Mouse (Mus musculus): ENCODE measurements around the gene G6pc.
A peak's percentile ranks its signal among the peaks of the same experiment; 100 is the strongest.
"Not testable (repeated sequence)": the region's sequence is repeated elsewhere in the genome, so short reads cannot be mapped to it uniquely, and the experiment has no call there.

G6pc gene

DNA sequence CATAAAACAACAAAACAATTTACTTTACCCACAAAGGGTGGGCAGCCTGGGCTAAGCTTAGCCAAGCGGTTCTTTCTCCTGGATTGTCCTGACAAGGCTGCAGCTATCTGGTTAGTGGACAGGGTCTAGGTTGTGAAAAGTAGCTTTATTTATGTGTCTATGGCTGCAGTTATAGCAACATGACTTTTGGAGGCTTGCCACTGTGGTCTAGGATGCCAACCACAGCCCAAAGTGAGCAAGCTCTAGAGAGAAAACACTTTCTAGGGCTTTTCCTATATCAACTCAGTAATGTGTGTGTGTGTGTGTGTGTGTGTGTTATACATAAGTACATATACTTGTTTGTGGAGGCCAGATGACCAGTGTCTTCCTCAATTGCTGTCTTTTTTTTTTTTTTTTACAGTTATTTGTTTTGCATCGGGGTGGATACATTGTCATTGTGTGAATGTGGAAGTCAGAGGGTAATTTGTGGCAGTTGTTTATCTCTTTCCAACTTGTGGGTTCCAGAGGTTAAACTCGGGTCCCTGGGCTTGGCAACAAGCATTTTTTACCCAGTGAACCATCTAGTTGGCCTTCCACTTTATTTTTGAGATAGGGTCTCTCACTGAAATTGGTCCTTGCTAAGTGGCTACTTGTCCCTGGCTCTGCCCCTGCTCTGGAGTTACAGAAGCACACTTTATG is 9.7 kb upstream of the G6pc start:
- DNase-seq, result no peak

DNA sequence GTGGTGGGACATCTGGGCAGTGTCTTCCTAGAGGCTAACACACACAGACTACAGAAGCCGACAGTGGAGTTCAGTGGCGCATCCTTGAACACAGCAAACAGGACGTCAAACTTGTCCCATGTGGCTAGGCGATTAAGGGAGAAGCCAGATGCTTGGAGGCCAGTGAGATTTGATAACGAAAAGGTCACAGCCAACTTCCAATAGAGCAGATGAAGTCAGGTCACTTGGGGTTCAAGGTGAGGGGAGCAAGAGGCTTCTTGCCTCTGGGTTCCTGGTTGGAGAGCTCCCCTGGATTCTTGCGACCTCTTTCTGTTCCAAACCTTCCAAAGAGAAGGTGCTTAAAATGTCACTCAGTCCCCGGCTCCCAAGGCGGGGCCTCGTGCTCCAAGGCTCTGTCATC is 7.6 kb upstream of the G6pc start:
- DNase-seq, result no peak

DNA sequence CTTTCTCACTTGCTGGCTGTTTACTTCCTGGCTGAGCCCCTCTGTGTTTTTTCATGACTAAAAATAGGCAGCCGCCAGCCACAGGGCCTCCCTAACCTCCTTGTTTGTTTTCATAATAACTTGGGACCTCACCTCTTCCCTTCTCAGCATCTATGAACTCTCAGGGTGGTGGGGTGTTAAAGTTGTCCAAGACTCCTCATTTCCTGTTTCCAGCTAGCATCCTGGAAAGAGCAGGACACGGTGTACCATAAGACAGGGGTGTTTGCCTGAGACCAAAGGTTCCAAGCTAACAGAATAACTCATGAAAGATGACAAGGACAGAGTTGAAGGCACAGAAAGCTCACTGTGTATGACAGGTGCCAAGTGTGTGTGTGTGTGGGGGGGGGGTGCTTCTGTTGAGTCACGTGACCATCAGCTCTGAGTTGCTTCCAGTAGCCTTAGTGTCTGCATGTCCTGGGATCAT is 6.7 kb upstream of the G6pc start:
- peak; percentile 59 for DNase-seq

DNA sequence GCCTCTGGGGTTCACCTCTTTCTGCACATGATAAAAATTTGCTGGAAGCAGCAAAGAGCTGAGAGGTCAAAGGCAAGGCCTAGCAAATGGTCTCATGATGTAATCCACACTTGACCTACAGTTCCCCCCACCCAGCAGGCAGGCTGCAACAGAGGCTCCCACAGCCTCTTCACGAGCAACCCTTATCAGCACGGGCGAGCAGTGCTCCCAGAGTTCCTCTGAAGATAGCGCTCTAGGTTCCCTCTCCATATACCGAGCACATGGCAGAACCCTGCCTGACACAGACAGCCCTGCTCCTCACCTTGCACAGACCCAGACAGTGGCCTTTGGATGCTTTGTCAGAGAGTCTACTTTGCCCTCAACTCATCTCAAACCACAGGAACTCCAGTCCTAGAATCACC is 2.8 kb upstream of the G6pc start:
- DNase-seq, result no peak

DNA sequence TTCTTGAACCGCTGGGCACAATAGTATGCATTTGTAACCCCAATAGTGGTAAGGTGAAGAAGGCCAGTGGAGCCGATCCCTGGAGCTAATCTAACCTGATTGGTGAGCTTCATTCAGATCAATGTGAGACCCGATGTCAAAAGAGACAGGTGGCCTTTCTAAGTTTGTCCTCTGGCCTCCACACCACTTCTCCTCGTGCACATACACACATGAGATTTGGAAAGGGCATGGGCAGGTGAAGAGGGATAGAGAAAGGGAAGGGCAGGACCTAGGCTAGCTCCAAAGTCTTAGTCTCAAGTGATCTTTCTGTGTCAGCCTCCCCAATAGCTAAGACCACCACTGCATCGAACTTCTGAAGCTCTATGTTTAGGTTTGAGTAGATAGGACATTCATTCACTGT is 2.8 kb downstream of the G6pc start:
- DNase-seq, result no peak

DNA sequence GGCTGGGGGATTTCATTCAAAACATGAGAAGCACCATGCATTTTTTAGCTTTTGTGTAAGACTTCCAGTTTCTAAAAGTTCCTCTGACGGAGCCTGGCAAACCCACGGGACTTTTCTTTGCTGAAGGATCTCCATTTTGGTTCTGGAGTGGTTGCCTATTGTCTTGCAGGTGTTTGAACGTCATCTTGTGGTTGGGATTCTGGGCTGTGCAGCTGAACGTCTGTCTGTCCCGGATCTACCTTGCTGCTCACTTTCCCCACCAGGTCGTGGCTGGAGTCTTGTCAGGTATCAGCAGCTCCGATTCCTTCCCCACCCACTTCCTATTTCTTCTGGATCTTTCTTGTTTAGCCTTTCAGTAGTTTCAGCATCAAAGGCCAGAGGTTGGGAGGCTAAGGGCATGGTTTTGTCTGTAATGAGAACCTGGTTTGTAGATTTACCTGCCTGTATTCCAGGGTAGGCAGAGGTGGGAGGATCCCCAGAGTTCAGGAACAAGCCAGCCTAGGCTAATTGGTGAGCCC is 7.1 kb downstream of the G6pc start:
- no peak for DNase-seq

- not testable (repeated sequence) for DNase-seq
Measured at GRCm38 (mm10) chr11:101378196-101378595, 10.8 kb downstream of the G6pc start.

- DNase-seq, result no peak
Measured at GRCm38 (mm10) chr11:101378926-101379325, 11.6 kb downstream of the G6pc start.

- no peak for DNase-seq
Measured at GRCm38 (mm10) chr11:101381817-101382216, 14.5 kb downstream of the G6pc start.

DNA sequence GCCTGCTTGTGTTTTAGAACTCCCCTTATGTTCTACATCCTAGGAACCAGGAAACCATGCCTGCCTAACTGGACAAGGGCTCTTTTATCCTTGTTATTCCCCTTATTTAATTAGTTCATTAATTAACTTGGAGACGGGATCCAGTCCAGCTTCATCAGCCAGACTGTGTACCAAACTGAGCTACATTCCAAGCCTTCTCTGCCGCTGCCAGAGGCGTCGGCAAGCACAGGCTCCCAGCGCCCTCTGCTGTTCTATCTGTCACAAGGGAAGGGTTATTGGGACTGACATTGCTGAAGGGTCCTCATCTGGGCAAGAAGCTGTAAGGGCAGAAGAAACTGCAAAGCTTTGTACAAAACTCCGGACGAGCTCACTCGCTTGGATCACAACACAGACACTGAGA is 27.7 kb downstream of the G6pc start:
- peak; percentile 81 for DNase-seq

- no peak for DNase-seq
Measured at GRCm38 (mm10) chr11:101415306-101415705, 47.9 kb downstream of the G6pc start.

- DNase-seq, result peak; percentile 30
Measured at GRCm38 (mm10) chr11:101416433-101417100, 49.2 kb downstream of the G6pc start.

GRCm38 (mm10) chr11:101417101-101417855 is 49.9 kb downstream of the G6pc start, which contains the start of gene Aarsd1:
Gene Aarsd1, minus strand, starts transcription at chr11:101417615.
- peak; percentile 93 for DNase-seq

- DNase-seq, result no peak
Measured at GRCm38 (mm10) chr11:101418991-101419390, 51.6 kb downstream of the G6pc start.

DNA sequence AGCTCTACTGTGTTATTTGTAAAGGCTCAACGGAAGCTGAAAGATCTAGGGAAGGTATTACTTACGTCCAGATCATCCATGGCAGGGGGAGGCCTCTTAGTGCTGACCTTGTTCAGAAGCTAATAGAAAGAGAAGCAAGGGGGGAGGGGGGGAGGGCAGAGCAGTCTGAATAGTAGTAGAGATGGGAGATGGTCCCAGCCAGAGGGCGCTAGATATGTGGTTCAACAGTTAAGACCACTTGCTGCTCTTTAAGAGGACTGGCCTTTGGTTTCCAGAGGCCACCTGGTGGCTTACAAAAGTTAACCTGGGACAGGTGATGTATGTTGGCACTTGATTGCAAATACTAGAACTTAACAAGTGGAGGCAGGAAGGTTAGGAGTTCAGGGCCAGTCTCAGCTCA is 52.2 kb downstream of the G6pc start:
- no peak for DNase-seq

DNA sequence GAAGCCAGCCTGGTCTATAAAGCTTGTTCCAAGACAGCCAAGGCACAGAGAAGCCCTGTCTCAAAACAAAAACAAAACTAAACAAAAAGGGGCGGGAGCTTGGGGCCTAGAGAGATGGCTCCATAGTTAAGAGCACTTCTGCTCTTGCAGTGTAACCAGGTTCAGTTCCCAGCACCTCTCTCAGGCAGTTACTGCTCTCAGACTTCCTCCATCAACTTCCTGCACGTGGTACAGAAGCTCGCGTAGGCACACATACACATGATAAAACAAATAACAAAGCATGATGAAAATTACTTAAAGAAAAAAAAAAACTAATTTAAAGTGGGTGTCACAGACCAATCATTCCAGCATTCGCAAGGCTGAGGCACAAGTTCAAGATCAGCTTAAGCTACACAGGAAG is 52.8 kb downstream of the G6pc start:
- no peak for DNase-seq

- DNase-seq, result peak; percentile 21
Measured at GRCm38 (mm10) chr11:101424105-101424851, 56.9 kb downstream of the G6pc start, which contains the start of gene Gm27029. Gene Gm27029, minus strand, starts transcription at chr11:101424796.

GRCm38 (mm10) chr11:101424925-101425813 is 57.8 kb downstream of the G6pc start, which contains the start of the genes Rundc1 and Ptges3l:
Gene Rundc1, plus strand, starts transcription at chr11:101425085.
Gene Ptges3l, minus strand, starts transcription at chr11:101425333.
- peak; percentile 99 for DNase-seq

- no peak for DNase-seq
Measured at GRCm38 (mm10) chr11:101426165-101426564, 58.8 kb downstream of the G6pc start.

Data from thymus, postnatal 14 days (tissue).